Mouse (Mus musculus): ENCODE measurements at regions not wholly inside any gene's neighbourhood (a gene's known extent, or its start where the extent isn't known, plus 50 kb on each side); places are given as distances from the start of the nearest gene placed in this dataset.
A peak's percentile ranks its signal among the peaks of the same experiment; 100 is the strongest.

- DNase-seq: peak; percentile 46
- H3K27ac ChIP-seq (ENCODE audit: insufficient read depth, low read depth, low read length): no peak overlapping the region
- no peak overlapping the region for H3K4me3 ChIP-seq (ENCODE audit: insufficient read depth, low read depth, low read length)
- TF ChIP-seq POLR2A (IDR thresholded peaks at IDR 0.05; ENCODE audit: low read depth, low read length) (no peak), CTCF (conservative IDR thresholded peaks at IDR 0.05; ENCODE audit: insufficient read depth, insufficient read length, low read depth, low read length) (no peak)
- no peaks in the 10 kb centered on the region for H3K4me1 ChIP-seq (ENCODE audit: control insufficient read depth, insufficient read depth, low read length)
- WGBS: 30% methylated on average over 11 of the region's 11 CpGs
- H3K36me3 ChIP-seq (ENCODE audit: control insufficient read depth, insufficient read depth, low read length): no peaks in the 10 kb centered on the region
- no peaks in the 10 kb centered on the region for H3K27me3 ChIP-seq (replicated peaks; ENCODE audit: control insufficient read depth, insufficient read depth, low read length)
Measured at GRCm38 (mm10) chr10:110600352-110600853, 144.4 kb upstream of the Nav3 start.

DNA sequence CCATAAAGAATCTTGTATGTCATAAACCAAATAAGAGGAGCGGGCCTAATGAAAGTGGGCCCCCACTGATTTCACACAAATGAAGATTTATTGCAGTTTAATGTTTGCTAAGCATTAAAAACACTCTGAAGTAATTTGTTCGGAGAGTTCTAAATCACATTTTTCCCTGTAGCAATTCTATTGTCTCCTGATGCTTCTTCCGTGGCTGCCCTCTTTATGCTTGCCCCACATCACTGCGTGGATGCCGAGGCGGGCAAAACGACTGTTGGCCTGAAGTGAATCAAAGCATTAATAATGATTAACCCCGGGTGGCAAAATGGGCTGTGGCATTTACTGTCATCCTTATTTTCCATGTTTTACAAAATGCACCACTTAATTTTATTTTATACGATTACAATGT is 134.9 kb upstream of the E2f7 start:
- no peaks in the 10 kb centered on the region for H3K4me1 ChIP-seq (ENCODE audit: control insufficient read depth, insufficient read depth, low read length)
- no peak for DNase-seq
- no peaks in the 10 kb centered on the region for H3K36me3 ChIP-seq (ENCODE audit: control insufficient read depth, insufficient read depth, low read length)
- H3K27me3 ChIP-seq (replicated peaks; ENCODE audit: control insufficient read depth, insufficient read depth, low read length): no peaks in the 10 kb centered on the region
- 43% methylated on average over 9 of the region's 9 CpGs for WGBS
- H3K4me3 ChIP-seq (ENCODE audit: insufficient read depth, low read depth, low read length): no peak overlapping the region
- no peak overlapping the region for H3K27ac ChIP-seq (ENCODE audit: insufficient read depth, low read depth, low read length)
- TF ChIP-seq CTCF (conservative IDR thresholded peaks at IDR 0.05; ENCODE audit: insufficient read depth, insufficient read length, low read depth, low read length) (no peak), POLR2A (IDR thresholded peaks at IDR 0.05; ENCODE audit: low read depth, low read length) (no peak)

- TF ChIP-seq CTCF (conservative IDR thresholded peaks at IDR 0.05; ENCODE audit: insufficient read depth, insufficient read length, low read depth, low read length): no peak
- TF ChIP-seq POLR2A (IDR thresholded peaks at IDR 0.05; ENCODE audit: low read depth, low read length): no peak
- Histone ChIP-seq H3K4me3 (ENCODE audit: insufficient read depth, low read depth, low read length) (no peak overlapping the region), H3K4me1 (ENCODE audit: control insufficient read depth, insufficient read depth, low read length) (no peaks in the 10 kb centered on the region), H3K27ac (ENCODE audit: insufficient read depth, low read depth, low read length) (no peak overlapping the region), H3K27me3 (replicated peaks; ENCODE audit: control insufficient read depth, insufficient read depth, low read length) (no peaks in the 10 kb centered on the region), H3K36me3 (ENCODE audit: control insufficient read depth, insufficient read depth, low read length) (no peaks in the 10 kb centered on the region)
- no peak for DNase-seq
- WGBS: 34% methylated on average over 1 of the region's 1 CpGs
Measured at GRCm38 (mm10) chr10:110617004-110617403, 128.2 kb upstream of the E2f7 start.

DNA sequence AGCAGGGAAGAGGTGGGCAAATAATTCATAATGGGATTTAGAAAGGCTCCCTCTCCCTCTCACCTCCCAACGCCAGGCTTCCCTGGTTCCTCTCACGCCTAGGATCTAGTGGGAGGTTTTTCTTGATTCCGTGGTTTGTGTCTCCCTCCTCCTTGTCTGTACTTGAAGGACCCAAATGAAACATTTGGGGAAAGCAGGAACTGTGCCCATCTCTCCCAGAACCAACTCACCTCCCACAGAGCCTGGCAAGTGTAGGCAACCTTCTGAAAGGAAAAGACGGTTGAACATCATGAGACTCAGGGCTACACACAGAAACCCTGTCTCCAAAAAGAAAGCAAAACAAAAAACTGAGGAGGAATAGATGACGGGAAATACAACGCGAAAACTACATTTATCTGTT is 126.0 kb upstream of the E2f7 start:
- Histone ChIP-seq H3K27ac (ENCODE audit: insufficient read depth, low read depth, low read length) (no peak overlapping the region), H3K4me3 (ENCODE audit: insufficient read depth, low read depth, low read length) (no peak overlapping the region), H3K27me3 (replicated peaks; ENCODE audit: control insufficient read depth, insufficient read depth, low read length) (no peaks in the 10 kb centered on the region), H3K4me1 (ENCODE audit: control insufficient read depth, insufficient read depth, low read length) (no peaks in the 10 kb centered on the region), H3K36me3 (ENCODE audit: control insufficient read depth, insufficient read depth, low read length) (no peaks in the 10 kb centered on the region)
- TF ChIP-seq CTCF (conservative IDR thresholded peaks at IDR 0.05; ENCODE audit: insufficient read depth, insufficient read length, low read depth, low read length) (no peak), POLR2A (IDR thresholded peaks at IDR 0.05; ENCODE audit: low read depth, low read length) (no peak)
- no peak for DNase-seq
- WGBS: 86% methylated on average over 7 of the region's 7 CpGs

GRCm38 (mm10) chr10:110625644-110626043 is 119.6 kb upstream of the E2f7 start:
- H3K27ac ChIP-seq (ENCODE audit: insufficient read depth, low read depth, low read length): no peak overlapping the region
- H3K27me3 ChIP-seq (replicated peaks; ENCODE audit: control insufficient read depth, insufficient read depth, low read length): no peaks in the 10 kb centered on the region
- no peak for DNase-seq
- TF ChIP-seq POLR2A (IDR thresholded peaks at IDR 0.05; ENCODE audit: low read depth, low read length): no peak
- no peak overlapping the region for H3K4me3 ChIP-seq (ENCODE audit: insufficient read depth, low read depth, low read length)
- H3K36me3 ChIP-seq (ENCODE audit: control insufficient read depth, insufficient read depth, low read length): no peaks in the 10 kb centered on the region
- WGBS: 68% methylated on average over 3 of the region's 3 CpGs
- H3K4me1 ChIP-seq (ENCODE audit: control insufficient read depth, insufficient read depth, low read length): no peaks in the 10 kb centered on the region

DNA sequence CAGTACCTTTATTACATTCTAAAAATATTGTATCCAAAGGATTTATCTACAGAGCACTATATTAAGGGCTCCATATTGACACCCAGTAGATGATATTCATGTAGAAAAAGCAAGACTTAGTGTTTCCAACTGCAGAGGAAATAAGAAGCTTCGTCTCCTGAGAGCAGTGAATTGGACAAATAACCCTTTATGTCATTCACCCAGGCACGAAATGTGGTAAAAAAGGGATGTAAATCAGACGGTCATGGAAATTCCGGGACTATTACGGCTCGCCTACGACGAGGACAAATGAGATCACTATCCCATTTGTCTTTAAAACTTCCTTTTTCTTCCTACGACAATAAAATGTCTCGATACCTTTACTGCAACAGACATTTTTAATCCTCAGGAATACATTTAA is 104.8 kb upstream of the E2f7 start:
- no peak for DNase-seq
- Histone ChIP-seq H3K27ac (ENCODE audit: insufficient read depth, low read depth, low read length) (no peak overlapping the region), H3K27me3 (replicated peaks; ENCODE audit: control insufficient read depth, insufficient read depth, low read length) (no peaks in the 10 kb centered on the region), H3K36me3 (ENCODE audit: control insufficient read depth, insufficient read depth, low read length) (no peaks in the 10 kb centered on the region), H3K4me3 (ENCODE audit: insufficient read depth, low read depth, low read length) (no peak overlapping the region), H3K4me1 (ENCODE audit: control insufficient read depth, insufficient read depth, low read length) (no peaks in the 10 kb centered on the region)
- no peak for TF ChIP-seq CTCF (conservative IDR thresholded peaks at IDR 0.05; ENCODE audit: insufficient read depth, insufficient read length, low read depth, low read length)
- no peak for TF ChIP-seq POLR2A (IDR thresholded peaks at IDR 0.05; ENCODE audit: low read depth, low read length)
- 26% methylated on average over 10 of the region's 10 CpGs for WGBS

DNA sequence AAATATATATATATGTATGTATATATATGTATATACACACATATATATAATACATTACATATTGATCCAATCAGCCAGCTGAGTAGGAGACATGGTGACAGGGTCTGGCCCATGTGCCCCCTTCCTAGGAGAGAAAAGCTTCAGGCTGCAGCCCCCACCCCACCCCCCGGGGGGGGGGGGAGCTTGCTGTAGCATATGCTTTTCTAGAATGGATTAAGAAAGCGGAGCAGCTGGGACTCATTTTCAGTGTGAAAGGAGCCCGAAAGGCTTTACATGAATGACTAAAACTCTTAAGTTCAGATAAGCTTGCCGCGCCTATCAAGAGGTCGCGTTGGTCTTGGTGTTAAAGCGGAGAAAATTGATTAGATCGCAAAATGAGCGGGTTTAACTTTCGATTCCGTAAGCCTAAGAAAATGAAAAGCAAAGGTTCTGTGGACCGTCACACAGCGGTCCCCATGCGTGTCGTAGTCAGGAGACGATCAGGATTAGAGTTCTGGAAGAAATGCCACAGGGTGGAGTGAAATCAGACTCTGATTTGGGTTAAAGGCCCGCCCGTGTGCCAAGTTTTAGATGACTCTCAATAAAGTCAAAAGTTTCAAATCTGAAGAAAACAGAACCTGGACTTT is 103.1 kb upstream of the E2f7 start:
- TF ChIP-seq CTCF (conservative IDR thresholded peaks at IDR 0.05; ENCODE audit: insufficient read depth, insufficient read length, low read depth, low read length) (no peak), POLR2A (IDR thresholded peaks at IDR 0.05; ENCODE audit: low read depth, low read length) (no peak)
- Histone ChIP-seq H3K27ac (ENCODE audit: insufficient read depth, low read depth, low read length) (no peak overlapping the region), H3K36me3 (ENCODE audit: control insufficient read depth, insufficient read depth, low read length) (no peaks in the 10 kb centered on the region), H3K27me3 (replicated peaks; ENCODE audit: control insufficient read depth, insufficient read depth, low read length) (no peaks in the 10 kb centered on the region), H3K4me1 (ENCODE audit: control insufficient read depth, insufficient read depth, low read length) (no peaks in the 10 kb centered on the region), H3K4me3 (ENCODE audit: insufficient read depth, low read depth, low read length) (no peak overlapping the region)
- DNase-seq: no peak
- WGBS: 95% methylated on average over 19 of the region's 19 CpGs

All from kidney, adult 2 months (tissue).